Mouse (Mus musculus) erythroblast, adult 5-6 weeks (primary cell): Measurements from ENCODE around the gene Lenep. TPM values are rescaled to one million over a fixed set of nuclear protein-coding genes. Genes with fewer than 3 reads are reported as not detected.
A peak's percentile ranks its signal among the peaks of the same experiment; 100 is the strongest.

Experiments
- ATAC-seq: replicated peaks from 2 replicates; pipeline ENCODE4 v1.8.0; 2016; ENCODE audit warnings: moderate number of reproducible peaks, mild to moderate bottlenecking, moderate TSS enrichment, inconsistent platforms; ENCODE audit not compliant: poor library complexity, low FRiP score, severe bottlenecking
- total RNA-seq, 2 experiments: library from RNA; stranded (forward) in 1 of 2; stranded (reverse) in 1 of 2; fragments of 150-400 nt in 1 of 2; fragments of 200-764, 138-1000 nt in 1 of 2; gene quantifications; 2 replicates each; pipeline versions ENCODE4 v1.2.3 to v1.2.4; 2015 to 2017; ENCODE audit warnings: low replicate concordance in 2 of 2

The Lenep gene
- total RNA-seq, 2 experiments from 2014 or later: 0.17 to 3.7 TPM

DNA sequence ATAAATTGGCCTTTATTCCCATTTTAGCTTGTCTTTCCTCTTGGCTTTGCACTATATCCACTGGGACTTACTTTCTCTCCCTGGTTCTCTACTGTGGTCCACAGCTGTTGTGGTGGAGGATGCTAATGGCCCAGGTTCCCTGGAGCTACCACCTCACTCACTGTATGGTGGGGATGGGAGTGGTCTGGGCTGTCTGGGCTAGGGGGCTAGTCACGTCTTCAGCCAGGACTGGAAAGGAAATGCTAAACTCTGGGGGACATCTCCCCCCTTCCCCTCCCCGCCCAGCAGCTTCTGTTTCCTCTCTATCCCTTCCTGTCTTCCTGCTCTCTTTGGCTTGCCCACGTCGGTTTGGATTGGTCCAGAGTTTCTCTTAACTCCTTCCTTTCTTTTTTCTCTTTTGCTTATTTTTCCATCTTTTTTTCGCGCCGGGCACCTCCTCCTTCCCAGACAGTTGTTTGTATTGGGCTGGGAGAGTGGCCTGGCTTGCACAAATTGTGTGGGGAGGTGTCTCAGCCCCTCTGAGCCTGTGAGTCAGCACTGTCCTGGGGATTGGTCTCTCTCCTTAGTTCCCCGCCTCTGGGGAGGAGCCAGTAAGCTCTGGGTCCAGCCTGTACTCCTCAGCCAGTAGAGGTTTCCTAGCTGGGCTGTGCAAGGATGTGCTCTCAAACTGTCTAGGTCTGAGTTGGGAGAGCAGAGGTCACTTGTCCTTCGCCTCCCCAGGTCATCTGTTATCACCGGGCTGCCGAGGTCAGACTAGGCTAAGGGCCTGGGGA lies 18.6 kb upstream of the Lenep start:
- peak; percentile 77 for ATAC-seq

GRCm38 (mm10) chr3:89420421-89420820 lies 17.8 kb upstream of the Lenep start:
- no peak for ATAC-seq

GRCm38 (mm10) chr3:89419981-89420380 lies 17.4 kb upstream of the Lenep start:
- no peak for ATAC-seq

DNA sequence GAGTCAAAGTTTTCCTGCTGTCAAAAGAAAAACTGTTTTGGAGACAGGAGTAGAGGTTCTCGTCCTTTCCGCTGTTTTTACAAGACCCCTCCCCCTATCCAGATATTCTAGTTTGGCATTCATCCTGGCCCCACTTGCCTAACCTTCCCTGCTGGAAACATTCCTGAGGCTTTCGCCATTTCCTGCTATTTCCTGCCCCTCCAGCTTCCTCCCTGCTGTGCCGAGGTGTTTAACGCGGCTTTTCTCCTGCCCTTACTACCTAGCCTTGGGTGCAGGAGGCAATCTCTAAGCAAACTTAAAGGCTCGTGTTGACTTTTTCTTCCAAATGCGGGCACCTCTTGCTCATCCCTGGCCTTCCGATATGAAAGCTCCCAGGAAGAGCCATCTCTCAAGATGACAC lies 17.0 kb upstream of the Lenep start:
- no peak for ATAC-seq

- ATAC-seq: peak; percentile 34; the same call in 1 of the 2 replicates
These were observed 16.3 kb upstream of the Lenep start for GRCm38 (mm10) chr3:89418861-89419250.

DNA sequence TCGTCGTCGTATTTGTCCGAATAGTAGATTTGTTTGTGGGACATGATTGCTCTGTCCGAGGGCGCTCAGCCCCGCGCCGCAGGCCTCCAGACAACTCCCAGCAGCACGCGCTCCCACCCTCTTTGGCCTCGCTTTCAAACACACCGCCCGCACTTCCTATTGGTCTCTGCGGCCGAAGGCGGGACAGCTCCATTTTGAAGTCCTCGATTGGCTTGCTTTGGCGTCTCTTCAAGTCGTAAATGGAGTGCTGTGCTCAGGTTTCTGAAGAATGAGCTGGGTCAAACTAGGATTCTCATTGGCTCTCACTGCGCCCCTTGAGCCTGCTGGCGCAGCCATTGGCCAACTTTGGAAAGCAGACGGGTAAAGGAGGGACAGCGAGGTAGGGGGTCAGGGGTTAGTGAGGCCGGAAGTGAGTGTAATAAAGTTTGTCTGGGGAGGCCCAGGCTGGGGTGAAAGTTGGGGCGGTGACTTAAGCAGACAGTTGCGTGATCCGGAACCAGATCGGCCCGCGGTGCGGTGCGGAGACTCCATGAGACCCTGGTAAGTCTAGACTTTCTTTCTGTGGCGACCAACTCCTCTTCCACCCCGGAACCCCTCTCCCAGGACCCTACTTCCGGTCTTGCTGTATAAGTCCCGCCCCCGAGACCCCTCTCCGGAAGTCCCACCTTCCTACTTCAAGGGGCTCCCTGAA lies 15.7 kb upstream of the Lenep start, which contains the start of the genes Cks1b and Shc1:
Cks1b (minus strand) TSS at position 214 of the 691 bp plus-strand sequence.
Shc1 (plus strand) TSS at position 274 of the 691 bp plus-strand sequence.
- ATAC-seq: peak; percentile 83

DNA sequence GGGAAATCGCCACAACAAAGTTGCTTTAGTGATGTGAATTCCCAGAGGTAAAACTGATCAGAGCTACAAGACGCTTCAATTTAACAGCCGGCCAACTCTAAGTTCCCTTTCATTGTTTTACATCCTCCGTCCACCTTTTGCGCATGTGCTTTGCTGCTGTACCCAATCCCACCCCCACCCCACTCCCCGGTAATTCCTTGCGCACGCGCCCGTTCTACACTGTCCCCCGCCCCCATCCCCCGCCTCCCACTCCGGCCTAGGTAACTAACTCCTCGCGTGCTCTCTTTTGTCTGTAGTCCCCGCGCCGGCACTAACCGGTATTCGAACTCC lies 15.2 kb upstream of the Lenep start:
- no peak for ATAC-seq

DNA sequence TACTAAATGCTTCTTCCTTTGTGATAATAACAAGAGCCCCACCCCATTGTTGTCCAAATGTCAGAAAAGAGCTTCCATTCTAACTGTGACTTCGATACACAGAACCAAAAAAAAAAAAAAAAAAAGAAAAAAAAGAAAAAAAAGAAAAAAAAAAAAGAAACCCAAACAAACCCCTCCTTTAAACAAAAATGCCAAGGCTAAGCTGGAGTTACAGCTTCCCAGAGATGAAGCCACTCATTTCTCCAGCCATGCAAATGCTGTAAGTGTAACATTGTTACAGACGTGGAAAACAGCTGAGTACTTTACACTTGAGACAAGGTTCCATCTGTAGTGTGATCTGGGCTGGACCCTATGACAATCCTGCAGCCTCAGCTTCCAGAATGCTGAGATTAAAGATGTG lies 14.5 kb upstream of the Lenep start:
- no peak for ATAC-seq

GRCm38 (mm10) chr3:89416158-89416557 lies 13.6 kb upstream of the Lenep start:
- ATAC-seq: no peak

- ATAC-seq: peak; percentile 99
These were observed 9.1 kb upstream of the Lenep start, which contains the start of gene Flad1 for GRCm38 (mm10) chr3:89411490-89412393. TSS of gene Flad1 (minus strand) at chr3:89411870.

DNA sequence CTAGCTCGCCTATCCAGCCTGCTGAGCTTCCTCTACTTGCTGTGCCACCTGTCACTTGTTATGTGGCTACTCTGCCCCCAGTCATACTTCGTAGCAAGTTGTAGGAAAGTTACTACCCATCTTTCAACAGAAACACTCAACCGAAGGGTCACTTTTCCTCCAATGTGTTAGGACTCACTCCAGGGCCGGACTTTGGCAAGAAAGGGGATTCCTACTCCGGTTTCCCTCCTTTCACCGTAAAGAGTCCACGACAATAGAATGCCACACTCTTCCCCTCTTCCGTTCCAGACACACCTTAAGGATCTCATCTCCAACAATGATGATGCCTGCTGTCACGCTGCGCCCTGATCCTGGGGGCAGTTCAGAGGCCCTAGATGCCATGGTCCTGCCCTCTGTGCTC lies 8.3 kb upstream of the Lenep start:
- no peak for ATAC-seq

DNA sequence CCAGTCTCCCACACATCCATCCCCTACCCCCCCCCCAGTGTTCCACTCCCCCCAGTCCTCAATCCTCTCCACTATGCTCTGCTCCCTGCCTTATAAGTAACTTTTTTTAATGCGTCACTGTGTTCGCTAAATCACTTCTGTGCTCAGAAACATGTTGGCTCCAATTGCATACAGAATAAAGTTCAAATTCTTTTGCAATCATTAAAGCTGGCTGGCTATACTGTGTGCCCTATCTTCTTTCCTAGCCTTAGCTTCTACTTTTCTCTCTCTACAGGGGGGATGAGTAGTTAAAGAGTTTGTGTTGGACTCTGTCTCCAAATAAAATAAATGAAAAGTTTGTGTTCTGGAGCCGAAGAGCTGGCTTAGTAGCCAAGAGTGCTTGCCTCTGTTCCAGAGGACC lies 7.1 kb upstream of the Lenep start:
- no peak for ATAC-seq

- ATAC-seq: no peak
These were observed 5.9 kb upstream of the Lenep start for GRCm38 (mm10) chr3:89408448-89408847.

DNA sequence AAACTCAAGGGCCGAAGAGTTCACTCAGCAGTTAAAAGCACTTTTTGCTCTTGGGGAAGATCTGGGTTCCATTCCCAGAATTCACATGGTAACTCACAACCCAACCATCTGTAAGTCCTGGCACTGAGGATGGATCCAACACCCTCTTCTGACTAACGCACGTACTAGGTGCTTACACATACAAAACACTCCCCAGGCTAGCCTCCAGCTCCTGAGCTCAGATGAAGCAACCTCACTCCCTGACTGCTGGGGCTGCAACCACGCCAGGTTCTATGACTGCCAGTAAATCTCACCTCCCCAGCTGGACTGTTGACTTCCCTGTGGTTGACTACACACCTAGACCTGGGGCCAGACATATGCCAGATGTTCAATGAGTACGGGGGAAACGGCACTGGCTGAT lies 4.3 kb upstream of the Lenep start:
- ATAC-seq: no peak

GRCm38 (mm10) chr3:89401329-89401728 lies 1.3 kb downstream of the Lenep start:
- ATAC-seq: no peak

DNA sequence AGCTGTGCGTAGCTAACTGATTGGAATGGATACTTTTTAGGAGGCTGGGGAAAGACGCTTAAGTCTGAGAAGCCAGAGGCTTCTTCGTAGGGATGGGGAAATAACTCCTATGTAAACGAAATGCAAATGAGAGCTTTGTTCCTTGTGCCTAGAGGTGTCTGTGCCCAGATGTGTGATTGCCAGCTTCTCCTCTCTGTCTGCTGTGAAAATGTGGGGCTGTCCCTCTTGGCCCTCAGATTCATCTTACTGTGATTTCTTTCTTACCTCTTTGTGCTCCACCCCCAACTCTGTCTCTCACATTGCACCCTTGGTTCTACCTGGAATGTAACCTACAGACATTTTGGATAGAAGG lies 6.0 kb downstream of the Lenep start:
- ATAC-seq: no peak

GRCm38 (mm10) chr3:89395806-89396653 lies 6.6 kb downstream of the Lenep start:
- peak; percentile 42; the same call in 1 of the 2 replicates for ATAC-seq

GRCm38 (mm10) chr3:89395419-89395805 lies 7.2 kb downstream of the Lenep start:
- no peak for ATAC-seq

DNA sequence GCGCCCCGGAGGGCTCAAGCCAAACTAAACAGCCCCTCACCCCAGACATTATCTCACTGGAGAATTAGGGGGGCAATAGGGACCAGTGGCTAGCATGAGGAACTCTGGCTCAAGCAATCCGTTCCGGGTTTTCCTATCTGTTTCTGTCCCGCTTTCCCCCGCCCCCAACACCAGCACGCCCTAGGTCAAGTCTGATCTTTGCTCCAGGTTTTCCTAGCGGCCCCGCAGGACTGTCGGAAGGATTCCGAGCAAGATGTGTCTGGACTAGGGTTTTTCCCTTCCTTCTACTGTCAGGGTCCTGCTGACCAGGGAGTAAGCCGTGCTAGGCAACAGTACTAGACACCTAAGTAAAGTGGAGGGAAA lies 7.7 kb downstream of the Lenep start:
- ATAC-seq: peak; percentile 34
